Mouse (Mus musculus): ENCODE measurements at regions not wholly inside any gene's neighbourhood (a gene's known extent, or its start where the extent isn't known, plus 50 kb on each side); places are given as distances from the start of the nearest gene placed in this dataset.

DNA sequence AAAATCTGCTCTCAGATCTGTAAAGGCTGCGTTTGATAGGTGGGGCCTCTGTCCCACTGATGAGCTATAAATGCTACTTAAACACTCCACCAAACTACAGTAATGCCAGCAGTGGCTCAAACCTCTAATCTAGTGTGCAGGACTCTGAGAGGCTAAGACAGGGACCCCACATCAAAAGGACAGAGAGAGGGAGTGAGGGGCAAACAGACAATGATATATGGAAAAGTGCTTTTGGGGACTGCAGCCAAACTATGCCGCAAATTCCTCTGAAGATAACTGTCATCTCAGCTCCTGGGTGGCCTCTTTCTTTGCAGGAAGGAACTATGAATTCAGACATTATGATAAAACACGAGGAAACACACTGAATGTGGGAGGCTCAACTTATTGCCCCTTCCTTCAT is 138.9 kb upstream of the Ddit4l start:
- 56% methylated on average over 3 of the region's 3 CpGs for WGBS
- no peak overlapping the region for H3K27ac ChIP-seq (ENCODE audit: low read depth, low read length)
- H3K36me3 ChIP-seq (ENCODE audit: control insufficient read depth, insufficient read depth, low read length): no peaks in the 10 kb centered on the region
- no peaks in the 10 kb centered on the region for H3K27me3 ChIP-seq (ENCODE audit: control insufficient read depth, insufficient read depth, low read length)
- no peaks in the 10 kb centered on the region for H3K4me1 ChIP-seq (ENCODE audit: control insufficient read depth, insufficient read depth, low read length)
- no peak overlapping the region for H3K4me2 ChIP-seq (ENCODE audit: low read depth, low read length)
- ATAC-seq (ENCODE audit: low read depth): no peak
- H3K4me3 ChIP-seq (ENCODE audit: low read depth, low read length): no peak overlapping the region
- H3K9ac ChIP-seq (replicated peaks; ENCODE audit: low read depth, low read length): no peak overlapping the region
- H3K9me3 ChIP-seq (ENCODE audit: control insufficient read depth, low read length): peaks cover 2% of the 10 kb centered on the region; the same call in 1 of the 2 replicates

DNA sequence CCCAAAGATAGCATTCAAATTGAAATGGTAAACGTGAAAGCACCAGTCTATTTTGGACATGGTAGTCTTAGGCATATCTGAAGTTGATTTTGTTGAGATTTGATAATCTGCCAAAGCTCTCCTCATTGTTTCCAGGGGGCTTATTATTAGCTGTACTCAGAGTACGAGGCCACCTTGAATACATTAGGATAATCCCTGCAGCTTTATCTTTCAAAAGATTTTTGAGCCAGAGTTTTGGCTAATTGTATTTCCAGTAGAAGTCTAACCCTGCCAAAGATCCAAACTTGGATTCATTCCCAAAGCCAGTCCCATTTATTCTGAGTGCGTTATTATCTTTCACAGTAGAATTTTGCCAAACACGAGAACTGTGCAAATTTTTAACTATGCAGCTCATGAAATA is 138.4 kb upstream of the Ddit4l start:
- Histone ChIP-seq H3K36me3 (ENCODE audit: control insufficient read depth, insufficient read depth, low read length) (no peaks in the 10 kb centered on the region), H3K9ac (replicated peaks; ENCODE audit: low read depth, low read length) (no peak overlapping the region), H3K9me3 (ENCODE audit: control insufficient read depth, low read length) (no peaks in the 10 kb centered on the region), H3K4me2 (ENCODE audit: low read depth, low read length) (no peak overlapping the region), H3K4me1 (ENCODE audit: control insufficient read depth, insufficient read depth, low read length) (no peaks in the 10 kb centered on the region), H3K4me3 (ENCODE audit: low read depth, low read length) (no peak overlapping the region), H3K27me3 (ENCODE audit: control insufficient read depth, insufficient read depth, low read length) (no peaks in the 10 kb centered on the region), H3K27ac (ENCODE audit: low read depth, low read length) (no peak overlapping the region)
- ATAC-seq (ENCODE audit: low read depth): no peak
- 57% methylated on average over 4 of the region's 4 CpGs for WGBS

DNA sequence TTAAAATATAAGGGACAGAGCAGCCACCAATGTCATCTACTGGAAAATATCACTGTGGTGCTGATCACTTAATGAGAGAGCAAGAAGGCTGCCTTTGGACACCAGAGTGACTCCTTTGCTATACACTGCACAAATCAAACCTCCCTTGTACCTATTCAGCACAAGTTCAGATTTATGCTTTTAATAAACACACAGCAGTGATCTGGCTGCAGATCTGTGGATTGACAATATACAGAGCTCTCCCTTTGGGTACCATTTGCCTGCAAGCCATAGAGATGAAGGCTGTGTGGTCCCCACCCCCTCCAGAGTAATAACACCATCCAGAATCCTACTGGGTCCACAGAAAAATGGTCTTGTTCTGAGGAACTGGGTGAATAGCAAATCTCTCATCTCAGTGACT is 131.8 kb upstream of the Ddit4l start:
- Histone ChIP-seq H3K9me3 (ENCODE audit: control insufficient read depth, low read length) (no peaks in the 10 kb centered on the region), H3K9ac (replicated peaks; ENCODE audit: low read depth, low read length) (no peak overlapping the region), H3K4me1 (ENCODE audit: control insufficient read depth, insufficient read depth, low read length) (no peaks in the 10 kb centered on the region), H3K4me2 (ENCODE audit: low read depth, low read length) (no peak overlapping the region), H3K4me3 (ENCODE audit: low read depth, low read length) (no peak overlapping the region), H3K27me3 (ENCODE audit: control insufficient read depth, insufficient read depth, low read length) (no peaks in the 10 kb centered on the region), H3K27ac (ENCODE audit: low read depth, low read length) (0 out of 2 replicates have a peak overlapping the region, but pooled peaks have one; percentile 16), H3K36me3 (ENCODE audit: control insufficient read depth, insufficient read depth, low read length) (no peaks in the 10 kb centered on the region)
- peak; percentile 54; the same call in 1 of the 2 replicates for ATAC-seq (ENCODE audit: low read depth)

DNA sequence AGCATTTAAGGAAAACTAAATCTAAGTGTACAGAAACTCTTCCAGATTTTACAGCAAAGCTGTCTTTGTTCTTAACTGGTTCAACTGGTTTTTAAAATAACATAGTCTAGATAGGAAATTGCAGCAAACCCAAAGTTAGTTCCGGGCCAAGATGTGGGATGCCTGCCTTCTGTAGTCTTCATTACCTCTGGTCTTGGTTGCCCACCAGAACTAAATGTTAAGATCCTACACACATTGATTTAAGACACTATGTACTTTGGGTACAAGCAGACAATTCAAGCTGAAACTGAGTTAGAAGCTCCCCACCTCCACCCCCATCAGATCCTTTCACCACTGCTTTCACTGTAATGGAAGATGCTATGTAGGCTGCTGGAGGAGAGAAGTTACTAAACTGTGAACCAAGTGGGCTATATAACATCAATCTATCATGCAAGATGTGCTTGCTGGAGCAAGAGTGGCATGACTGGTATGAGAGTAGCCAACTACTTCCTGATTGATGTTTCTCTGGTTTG is 129.8 kb upstream of the Ddit4l start:
- ATAC-seq (ENCODE audit: low read depth): no peak
- Histone ChIP-seq H3K9ac (replicated peaks; ENCODE audit: low read depth, low read length) (no peak overlapping the region), H3K4me3 (ENCODE audit: low read depth, low read length) (no peak overlapping the region), H3K4me1 (ENCODE audit: control insufficient read depth, insufficient read depth, low read length) (no peaks in the 10 kb centered on the region), H3K27ac (ENCODE audit: low read depth, low read length) (no peak overlapping the region), H3K9me3 (ENCODE audit: control insufficient read depth, low read length) (no peaks in the 10 kb centered on the region), H3K36me3 (ENCODE audit: control insufficient read depth, insufficient read depth, low read length) (no peaks in the 10 kb centered on the region), H3K4me2 (ENCODE audit: low read depth, low read length) (no peak overlapping the region), H3K27me3 (ENCODE audit: control insufficient read depth, insufficient read depth, low read length) (no peaks in the 10 kb centered on the region)
- WGBS: 98% methylated on average over 1 of the region's 1 CpGs

DNA sequence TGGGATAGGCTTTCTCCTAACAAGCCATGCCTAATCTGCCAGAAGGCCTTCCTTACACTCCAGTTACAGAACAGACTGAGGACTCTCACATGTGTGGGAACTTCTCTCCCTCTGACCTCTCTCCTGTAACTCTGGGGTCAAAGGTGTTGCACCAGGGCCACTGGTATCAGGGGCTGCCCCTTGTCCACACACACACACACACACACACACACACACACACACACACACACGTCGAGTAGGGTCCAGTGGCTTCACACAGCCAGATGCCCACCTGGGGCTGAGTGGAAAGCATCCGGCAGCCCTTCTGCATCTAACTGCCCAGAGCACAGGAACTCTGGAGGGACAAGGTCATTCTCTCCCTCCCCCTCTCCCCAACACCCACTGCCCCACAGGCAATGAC is 123.1 kb upstream of the Ddit4l start:
- H3K36me3 ChIP-seq (ENCODE audit: control insufficient read depth, insufficient read depth, low read length): no peaks in the 10 kb centered on the region
- ATAC-seq (ENCODE audit: low read depth): no peak
- no peak overlapping the region for H3K9ac ChIP-seq (replicated peaks; ENCODE audit: low read depth, low read length)
- no peaks in the 10 kb centered on the region for H3K27me3 ChIP-seq (ENCODE audit: control insufficient read depth, insufficient read depth, low read length)
- H3K4me3 ChIP-seq (ENCODE audit: low read depth, low read length): no peak overlapping the region
- H3K9me3 ChIP-seq (ENCODE audit: control insufficient read depth, low read length): no peaks in the 10 kb centered on the region
- H3K4me2 ChIP-seq (ENCODE audit: low read depth, low read length): no peak overlapping the region
- H3K4me1 ChIP-seq (ENCODE audit: control insufficient read depth, insufficient read depth, low read length): no peaks in the 10 kb centered on the region
- H3K27ac ChIP-seq (ENCODE audit: low read depth, low read length): no peak overlapping the region
- 60% methylated on average over 3 of the region's 3 CpGs for whole genome bisulfite sequencing

DNA sequence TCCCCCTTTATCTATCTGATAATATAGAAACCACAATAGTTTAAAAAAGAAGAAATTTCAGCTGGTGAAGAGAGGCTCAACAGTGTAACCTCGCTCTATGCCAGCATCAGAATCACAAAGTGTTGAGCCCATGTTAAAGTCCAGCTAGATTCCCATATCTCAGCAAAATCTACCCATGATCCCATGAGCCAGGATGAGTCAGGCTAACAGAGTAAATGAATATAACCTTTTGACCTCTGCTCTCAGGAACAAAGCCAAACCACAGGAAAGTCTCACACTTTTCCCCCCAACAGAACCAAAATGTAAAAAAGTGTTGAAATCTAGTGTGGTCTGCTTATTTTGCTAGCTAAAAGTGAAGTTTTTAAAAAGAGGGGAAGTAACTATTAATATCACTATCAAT is 110.1 kb upstream of the Ddit4l start:
- Histone ChIP-seq H3K4me2 (ENCODE audit: low read depth, low read length) (no peak overlapping the region), H3K27me3 (ENCODE audit: control insufficient read depth, insufficient read depth, low read length) (no peaks in the 10 kb centered on the region), H3K4me3 (ENCODE audit: low read depth, low read length) (no peak overlapping the region), H3K4me1 (ENCODE audit: control insufficient read depth, insufficient read depth, low read length) (no peaks in the 10 kb centered on the region), H3K36me3 (ENCODE audit: control insufficient read depth, insufficient read depth, low read length) (no peaks in the 10 kb centered on the region), H3K9ac (replicated peaks; ENCODE audit: low read depth, low read length) (no peak overlapping the region), H3K27ac (ENCODE audit: low read depth, low read length) (no peak overlapping the region), H3K9me3 (ENCODE audit: control insufficient read depth, low read length) (no peaks in the 10 kb centered on the region)
- no peak for ATAC-seq (ENCODE audit: low read depth)
- 97% methylated on average over 1 of the region's 1 CpGs for WGBS

DNA sequence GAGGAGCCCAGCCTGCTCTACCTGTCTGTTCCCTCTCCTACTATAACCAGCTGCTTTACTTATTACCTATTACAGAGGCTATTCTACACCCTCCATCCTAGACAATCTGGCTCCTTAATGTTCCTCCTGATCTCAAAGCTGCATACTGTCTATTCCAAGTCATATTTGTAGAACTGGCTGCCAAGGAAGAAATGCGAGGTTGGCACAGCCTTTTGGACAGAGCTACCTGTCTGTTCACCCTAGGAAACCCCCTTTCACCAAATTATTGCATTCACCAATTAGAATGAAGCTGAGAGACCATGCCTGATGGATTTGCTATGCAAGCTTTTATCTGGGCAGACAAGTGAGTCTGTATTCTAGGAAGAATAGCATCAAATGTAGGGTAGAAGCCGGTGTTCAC is 109.0 kb upstream of the Ddit4l start:
- no peak overlapping the region for H3K4me3 ChIP-seq (ENCODE audit: low read depth, low read length)
- H3K4me1 ChIP-seq (ENCODE audit: control insufficient read depth, insufficient read depth, low read length): no peaks in the 10 kb centered on the region
- WGBS: 51% methylated on average over 2 of the region's 2 CpGs
- ATAC-seq (ENCODE audit: low read depth): no peak
- H3K27ac ChIP-seq (ENCODE audit: low read depth, low read length): no peak overlapping the region
- H3K36me3 ChIP-seq (ENCODE audit: control insufficient read depth, insufficient read depth, low read length): no peaks in the 10 kb centered on the region
- no peaks in the 10 kb centered on the region for H3K27me3 ChIP-seq (ENCODE audit: control insufficient read depth, insufficient read depth, low read length)
- no peaks in the 10 kb centered on the region for H3K9me3 ChIP-seq (ENCODE audit: control insufficient read depth, low read length)
- no peak overlapping the region for H3K4me2 ChIP-seq (ENCODE audit: low read depth, low read length)
- no peak overlapping the region for H3K9ac ChIP-seq (replicated peaks; ENCODE audit: low read depth, low read length)

DNA sequence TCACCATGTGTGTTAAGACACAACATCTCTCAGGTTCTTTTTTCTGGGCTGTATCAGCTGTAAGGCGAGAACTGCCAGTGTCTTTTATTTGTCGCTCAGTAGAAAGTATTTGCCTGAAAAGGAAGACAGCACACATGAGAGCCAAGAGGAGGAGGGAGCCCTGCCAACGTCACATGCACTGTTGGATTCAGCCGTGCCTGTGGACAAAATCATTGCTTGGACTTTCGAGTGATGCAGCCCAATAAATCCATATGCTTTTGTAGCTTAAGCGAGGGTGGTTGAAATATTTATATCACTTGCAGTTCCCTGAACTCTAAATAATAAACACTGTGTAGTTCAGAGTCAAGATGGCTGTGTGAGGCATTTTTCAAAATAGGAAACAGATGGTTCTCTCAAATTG is 108.4 kb upstream of the Ddit4l start:
- no peaks in the 10 kb centered on the region for H3K9me3 ChIP-seq (ENCODE audit: control insufficient read depth, low read length)
- no peak overlapping the region for H3K9ac ChIP-seq (replicated peaks; ENCODE audit: low read depth, low read length)
- 53% methylated on average over 6 of the region's 6 CpGs for WGBS
- H3K27me3 ChIP-seq (ENCODE audit: control insufficient read depth, insufficient read depth, low read length): no peaks in the 10 kb centered on the region
- no peak overlapping the region for H3K27ac ChIP-seq (ENCODE audit: low read depth, low read length)
- no peaks in the 10 kb centered on the region for H3K4me1 ChIP-seq (ENCODE audit: control insufficient read depth, insufficient read depth, low read length)
- no peak overlapping the region for H3K4me3 ChIP-seq (ENCODE audit: low read depth, low read length)
- no peaks in the 10 kb centered on the region for H3K36me3 ChIP-seq (ENCODE audit: control insufficient read depth, insufficient read depth, low read length)
- no peak for ATAC-seq (ENCODE audit: low read depth)
- H3K4me2 ChIP-seq (ENCODE audit: low read depth, low read length): no peak overlapping the region

DNA sequence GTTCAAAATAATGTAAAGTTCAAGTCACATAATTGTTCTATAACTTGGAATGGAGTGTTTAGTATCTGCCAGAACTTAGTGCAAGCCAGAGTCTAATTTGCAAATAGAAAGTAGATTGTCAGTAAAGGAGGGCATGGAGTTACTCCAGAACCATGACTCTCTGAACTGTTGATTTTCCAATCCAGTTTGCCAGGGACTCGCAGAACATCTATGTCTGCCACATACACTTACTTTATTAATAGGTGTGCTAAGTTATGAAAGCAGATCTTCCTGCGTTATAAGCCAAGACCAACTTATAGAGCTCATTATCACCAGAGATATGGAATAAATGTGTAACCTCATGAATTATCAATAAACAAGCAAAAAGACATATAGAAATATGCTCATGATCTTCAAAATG is 107.2 kb upstream of the Ddit4l start:
- Histone ChIP-seq H3K4me3 (ENCODE audit: low read depth, low read length) (no peak overlapping the region), H3K9me3 (ENCODE audit: control insufficient read depth, low read length) (no peaks in the 10 kb centered on the region), H3K36me3 (ENCODE audit: control insufficient read depth, insufficient read depth, low read length) (no peaks in the 10 kb centered on the region), H3K27me3 (ENCODE audit: control insufficient read depth, insufficient read depth, low read length) (no peaks in the 10 kb centered on the region), H3K4me1 (ENCODE audit: control insufficient read depth, insufficient read depth, low read length) (no peaks in the 10 kb centered on the region), H3K27ac (ENCODE audit: low read depth, low read length) (no peak overlapping the region), H3K4me2 (ENCODE audit: low read depth, low read length) (no peak overlapping the region), H3K9ac (replicated peaks; ENCODE audit: low read depth, low read length) (no peak overlapping the region)
- ATAC-seq (ENCODE audit: low read depth): no peak
- WGBS: 95% methylated on average over 2 of the region's 2 CpGs

DNA sequence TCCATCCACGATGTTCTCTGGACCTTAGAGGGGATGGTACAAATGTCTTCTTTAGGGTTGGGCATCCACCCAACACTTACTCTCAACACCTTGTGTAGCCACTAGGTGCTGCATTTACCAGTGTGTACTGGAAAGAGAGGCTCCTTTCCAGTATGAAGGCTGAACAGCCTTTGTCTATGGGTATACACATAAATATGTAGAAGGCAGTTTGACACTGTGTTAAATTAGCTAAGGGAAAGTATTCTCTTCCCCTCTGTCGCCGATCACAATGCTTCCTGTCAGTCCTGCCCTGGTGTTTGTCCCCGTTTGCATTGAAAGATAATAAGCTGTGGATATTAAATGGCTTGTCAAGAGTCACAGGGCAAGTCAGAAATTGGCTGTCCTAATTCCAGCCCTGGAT is 104.0 kb upstream of the Ddit4l start:
- Histone ChIP-seq H3K4me3 (ENCODE audit: low read depth, low read length) (no peak overlapping the region), H3K36me3 (ENCODE audit: control insufficient read depth, insufficient read depth, low read length) (no peaks in the 10 kb centered on the region), H3K27me3 (ENCODE audit: control insufficient read depth, insufficient read depth, low read length) (no peaks in the 10 kb centered on the region), H3K27ac (ENCODE audit: low read depth, low read length) (no peak overlapping the region), H3K4me1 (ENCODE audit: control insufficient read depth, insufficient read depth, low read length) (no peaks in the 10 kb centered on the region), H3K9ac (replicated peaks; ENCODE audit: low read depth, low read length) (no peak overlapping the region), H3K4me2 (ENCODE audit: low read depth, low read length) (no peak overlapping the region), H3K9me3 (ENCODE audit: control insufficient read depth, low read length) (no peaks in the 10 kb centered on the region)
- WGBS: 15% methylated on average over 4 of the region's 4 CpGs
- no peak for ATAC-seq (ENCODE audit: low read depth)

All from neural tube, embryonic 14.5 days (tissue).